In genomic region chr6:117900126-117901080, GRCm38 (mm10) we compare ENCODE assay signal across 8 mouse cellular contexts. TPM values are rescaled to one million over a fixed set of nuclear protein-coding genes. Genes with fewer than 3 reads are reported as not detected.
DNase-seq lines count a peak whose midpoint lies in the region; ATAC-seq and TF ChIP-seq lines count a peak whose summit lies in the region.

Gene Hnrnpf (plus strand): TSS chr6:117900324.

- peak within 1 kb of the TSS; percentile 28 to 34 for H3K4me3 ChIP-seq in liver, embryonic 14.5 days (ENCODE audit: insufficient read depth in 1 of 2, low read depth in 2 of 2, low read length in 2 of 2)

- H3K9ac ChIP-seq in liver, embryonic 14.5 days (replicated peaks): peak within 1 kb of the TSS; percentile 23; the same call in 1 of the 2 replicates

- 25% methylated on average over 17 of the region's 17 CpGs for WGBS in liver, embryonic 14.5 days (ENCODE audit: insufficient replicate concordance)

- ATAC-seq in inflammation-experienced regulatory T-cells, adult 6 months: peak; percentile 96
- peak; percentile 69 for ATAC-seq in liver, embryonic 14.5 days (ENCODE audit: insufficient read depth)

- H3K4me2 ChIP-seq in liver, embryonic 14.5 days (ENCODE audit: low read depth): peak within 1 kb of the TSS; percentile 64

- H3K27ac ChIP-seq in liver, embryonic 14.5 days: peak within 1 kb of the TSS; percentile 70

- no peaks in the 10 kb centered on the region for H3K27me3 ChIP-seq in liver, embryonic 14.5 days (ENCODE audit: control insufficient read depth, insufficient read depth, low read length)

- TF ChIP-seq EP300 in liver, embryonic 14.5 days (IDR thresholded peaks at IDR 0.05; ENCODE audit: low read depth): peak; percentile 52

- DNase-seq in layer of hippocampus, adult 11-12 months (ENCODE audit: low spot score): peak; percentile 59
- no peak for DNase-seq in layer of hippocampus, adult 9-10 months (ENCODE audit: low spot score)
- DNase-seq in adrenal gland, postnatal 25 days: no peak
- DNase-seq in gastrocnemius, postnatal 14 days: no peak
- DNase-seq in liver, embryonic 14.5 days (ENCODE audit: low read depth in 3 of 3, low spot score in 3 of 3): no peak
- peak; percentile 39 to 48 for DNase-seq in spleen, postnatal 14 days (ENCODE audit: low spot score in 2 of 2)
- no peak for DNase-seq in ovary, postnatal 14 days (ENCODE audit: low spot score)

- H3K36me3 ChIP-seq in liver, embryonic 14.5 days (replicated peaks; ENCODE audit: control insufficient read depth, insufficient read depth, low read depth): no peaks in the 10 kb centered on the region

- no peak for TF ChIP-seq CTCF in liver, embryonic 14.5 days (IDR thresholded peaks at IDR 0.05; ENCODE audit: low read depth)

- no peaks in the 10 kb centered on the region for H3K9me3 ChIP-seq in liver, embryonic 14.5 days (ENCODE audit: control insufficient read depth, low read length)

- intact Hi-C loops in gastrocnemius, postnatal 14 days (cut with DNase I; ENCODE audit: low total_unique reads): no loop called here

- peaks cover 23 to 24% of the 10 kb centered on the region in 2 experiments for H3K4me1 ChIP-seq in liver, embryonic 14.5 days (replicated peaks; ENCODE audit: control insufficient read depth in 2 of 2, insufficient read depth in 2 of 2, low read length in 1 of 2)

RNA-seq across cellular contexts. Expression of gene Hnrnpf, which starts in this region (rescaled TPM):
- total RNA-seq in adrenal gland, postnatal 25 days (2021): 333 and 372 TPM in 2 replicates
- total RNA-seq in gastrocnemius, postnatal 14 days (2021): 100 to 1,000 TPM; 134 to 153 TPM
- 1,000 to 10,000 TPM in 1 of 3 experiments, 100 to 1,000 TPM in 2; 776 to 1,009 (median 841) TPM for polyA plus RNA-seq in inflammation-experienced regulatory T-cells, adult 6 months (2017; shearing (Covaris generic))
- 222 and 368 TPM in 2 replicates for polyA plus RNA-seq in liver, embryonic 14.5 days (2012; rRNA removed)
- 457 and 507 TPM in 2 replicates for polyA plus RNA-seq in liver, embryonic 14.5 days (2014; fragmentation: Nextera tagmentation; extraction: Ambion mirVana)

Comparison
In these comparisons a context has a peak if more than half of its experiments do, and no peak if none do; other contexts are left out.
1. DNase-seq: peak in layer of hippocampus, adult 11-12 months (single experiment) and spleen, postnatal 14 days (2 of 2); none in layer of hippocampus, adult 9-10 months (single experiment), adrenal gland, postnatal 25 days (single experiment), gastrocnemius, postnatal 14 days (single experiment), liver, embryonic 14.5 days (0 of 3) and ovary, postnatal 14 days (single experiment).